Mouse (Mus musculus) embryo, embryonic 9.5 days (tissue): Measurements from ENCODE around the gene Dek.

Experiments used
- DNase-seq: peaks from one replicate; pipeline ENCODE4 v3.0.0-alpha.2; 2017; ENCODE audit errors: extremely low spot score

The Dek gene

DNA sequence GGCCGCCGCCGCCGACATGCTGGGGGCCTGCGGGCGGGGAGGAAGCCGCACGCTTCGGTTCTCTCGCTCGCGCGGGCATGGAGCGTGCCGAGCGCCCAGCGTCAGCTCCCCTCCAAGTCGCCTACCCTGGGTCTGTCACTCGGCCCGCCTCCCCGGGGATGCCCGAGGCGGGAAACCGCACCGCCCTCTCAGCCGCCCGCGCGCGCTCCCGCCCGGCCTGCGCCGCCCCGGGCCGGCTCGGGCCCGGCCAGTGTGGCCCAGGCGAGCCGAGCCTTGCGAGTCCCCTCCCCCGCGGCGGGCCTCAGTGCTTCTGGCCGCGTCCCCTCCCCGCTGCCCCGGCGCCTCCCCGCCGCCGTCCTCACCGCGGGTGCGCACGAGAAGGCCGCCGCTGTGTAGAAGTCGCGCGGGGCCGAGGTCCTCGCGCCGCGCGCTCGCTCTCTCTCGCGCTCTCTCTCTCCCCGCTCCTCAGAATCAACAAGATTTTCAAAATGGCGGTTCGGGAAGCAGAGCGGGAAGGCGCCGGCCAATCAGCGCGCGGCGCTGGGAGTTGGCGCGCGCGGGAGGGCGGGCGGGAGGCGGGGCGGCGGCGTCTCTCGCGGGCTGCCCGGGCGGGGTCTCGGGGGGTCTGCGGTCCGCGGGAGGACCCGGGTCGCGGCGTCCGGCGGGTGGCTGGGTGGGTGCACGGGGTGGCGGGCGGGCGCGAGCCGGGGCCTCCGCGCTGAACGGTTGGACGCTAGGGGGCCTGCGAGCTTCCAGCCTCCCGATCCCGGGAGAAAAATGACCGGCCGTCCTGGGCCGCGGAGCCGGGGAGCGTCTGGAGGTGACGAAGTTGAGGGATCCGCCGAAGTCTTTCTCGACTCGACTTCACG, at the start of gene Dek:
Dek (minus strand) TSS at position 491 of the 869 bp plus-strand sequence.
- DNase-seq, result peak; percentile 95

- DNase-seq, result no peak
These were observed 48.9 kb upstream of the Dek start for GRCm38 (mm10) chr13:47154866-47155265.

DNA sequence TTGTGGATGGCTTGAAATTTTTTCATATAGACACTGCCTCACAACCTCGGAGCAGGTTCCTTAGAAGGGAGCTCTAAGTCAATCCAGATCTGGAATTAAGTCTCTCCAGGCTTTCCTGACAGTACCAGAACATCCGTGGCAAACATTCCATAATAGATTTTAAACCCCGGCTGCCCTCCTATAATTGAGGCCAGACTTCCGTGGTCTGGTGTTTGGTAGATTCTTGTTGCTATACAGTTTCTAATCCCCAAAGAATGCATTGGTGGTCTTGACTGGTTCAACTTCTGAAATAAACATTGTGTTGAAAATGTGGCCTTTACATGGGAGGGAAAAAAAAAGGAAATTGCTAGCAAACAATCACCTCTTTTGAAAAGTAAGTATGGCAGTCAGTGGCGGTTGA, 47.2 kb upstream of the Dek start:
- DNase-seq, result no peak

DNA sequence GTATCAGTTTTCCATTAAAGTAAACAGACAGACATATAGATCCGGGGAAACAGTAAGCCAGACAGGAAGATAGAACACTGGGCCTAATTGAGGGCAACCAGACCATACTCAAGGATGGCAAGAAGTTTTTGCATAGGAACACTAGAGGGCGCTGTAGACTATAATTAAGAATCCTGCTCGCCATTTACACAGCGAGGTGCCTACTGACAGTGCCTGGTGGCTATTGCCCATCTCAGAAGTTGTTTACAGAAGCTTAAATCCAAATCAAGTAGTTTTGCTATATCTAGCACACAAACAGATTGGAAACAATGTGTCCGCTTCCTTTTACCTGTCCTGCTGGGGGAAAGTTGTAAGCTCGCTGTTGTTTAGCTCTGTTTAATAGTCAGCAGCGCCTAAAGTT, 46.4 kb upstream of the Dek start:
- peak; percentile 67 for DNase-seq

- no peak for DNase-seq
These were observed 45.1 kb upstream of the Dek start for GRCm38 (mm10) chr13:47151060-47151459.

DNA sequence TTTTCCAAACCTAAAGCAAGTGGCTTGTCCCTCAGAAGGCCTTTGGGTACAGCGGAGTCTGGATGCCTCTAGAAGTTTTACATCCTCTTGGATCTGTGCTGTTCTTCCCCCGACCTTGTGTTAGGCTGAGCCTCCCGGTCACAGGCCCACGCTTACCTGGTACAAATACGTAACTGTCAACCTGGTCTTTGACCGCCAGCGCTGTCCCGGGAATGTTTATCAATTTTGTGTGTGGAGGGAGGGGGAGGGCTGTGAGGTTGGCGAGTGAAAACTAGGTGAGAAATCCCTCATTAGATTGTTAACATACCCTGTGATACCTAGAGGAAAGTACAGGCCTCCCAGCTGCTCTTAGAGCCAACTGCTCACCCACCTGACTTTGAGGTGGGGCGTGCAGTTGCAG, 44.0 kb upstream of the Dek start:
- no peak for DNase-seq

- DNase-seq, result no peak
These were observed 42.6 kb upstream of the Dek start for GRCm38 (mm10) chr13:47148573-47148972.

GRCm38 (mm10) chr13:47146388-47146787, 40.4 kb upstream of the Dek start:
- DNase-seq, result no peak

DNA sequence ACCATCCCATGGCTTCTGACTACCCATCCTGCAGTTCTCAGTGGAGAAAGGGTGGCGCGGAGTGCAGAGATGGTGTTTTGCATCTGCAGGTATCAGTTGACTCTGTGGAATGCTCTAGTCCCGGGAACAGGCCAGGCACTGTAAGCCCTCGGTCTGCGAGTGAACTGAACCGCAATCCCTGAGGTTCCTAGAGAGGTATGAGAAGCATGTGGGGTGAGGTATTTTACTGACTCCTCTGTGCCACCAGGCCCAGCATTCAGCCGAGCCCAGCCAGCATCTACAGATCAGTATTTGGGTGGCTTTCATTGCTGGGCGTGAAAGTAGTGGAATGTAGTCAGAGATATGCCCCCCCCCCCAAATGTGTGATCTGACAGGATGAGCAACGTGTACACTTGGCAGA, 39.9 kb upstream of the Dek start:
- DNase-seq, result no peak

DNA sequence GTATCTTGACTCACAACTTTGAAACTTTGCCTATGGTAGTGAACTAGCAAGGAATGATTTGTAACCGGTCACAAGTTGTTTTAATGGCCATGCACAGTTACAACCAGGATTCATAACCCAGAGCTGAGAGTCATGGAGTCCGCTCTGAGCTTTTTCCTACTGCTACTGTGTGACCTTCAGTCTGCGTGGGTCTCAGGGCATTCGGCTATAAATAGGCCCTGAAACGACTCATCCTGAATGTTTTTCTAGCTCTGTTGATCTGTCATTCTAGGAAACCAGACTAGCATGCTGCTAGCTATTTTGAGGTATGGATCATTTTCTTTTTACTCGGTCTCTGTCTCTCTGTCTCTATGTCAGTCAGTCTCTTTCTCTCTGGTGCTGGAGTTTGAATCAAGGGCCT, 36.8 kb upstream of the Dek start:
- DNase-seq, result no peak

DNA sequence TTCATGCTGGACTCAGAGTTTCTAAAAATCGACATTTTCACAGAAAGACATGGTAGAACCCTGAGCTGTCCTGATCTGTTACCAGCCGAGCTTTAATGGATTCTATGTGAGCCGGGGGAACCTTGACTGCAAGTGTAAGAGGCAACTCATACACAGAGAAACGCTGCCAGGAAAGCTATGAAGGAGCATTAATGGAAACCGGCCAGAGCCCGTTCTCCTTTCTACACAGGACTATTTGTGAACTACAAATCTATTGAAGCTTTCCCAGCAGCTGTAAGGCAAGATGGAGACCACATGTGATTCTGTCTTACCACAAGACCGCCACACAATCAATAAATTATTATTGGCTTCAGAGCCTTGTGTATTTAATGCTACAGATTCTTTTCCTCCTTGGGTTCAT, 29.7 kb upstream of the Dek start:
- no peak for DNase-seq

DNA sequence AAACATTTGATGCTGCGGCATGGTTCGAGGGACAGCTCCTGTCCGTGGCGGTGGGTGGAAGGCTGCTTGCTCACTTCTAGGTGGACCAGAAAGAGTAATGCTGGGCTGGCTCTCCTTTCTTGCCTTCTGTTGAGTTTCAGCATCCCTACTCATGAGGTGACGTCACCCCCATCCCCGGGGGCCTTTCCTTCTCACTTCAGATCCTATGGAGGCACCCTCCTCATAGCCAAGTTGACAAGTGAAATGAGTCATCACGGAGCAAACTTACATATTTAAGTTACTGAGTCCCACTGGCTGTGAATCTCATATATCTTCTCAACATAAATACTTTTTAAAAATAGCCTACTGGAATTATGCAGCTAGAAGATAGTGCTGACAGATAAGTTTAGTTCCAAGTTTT, 28.8 kb upstream of the Dek start:
- no peak for DNase-seq

DNA sequence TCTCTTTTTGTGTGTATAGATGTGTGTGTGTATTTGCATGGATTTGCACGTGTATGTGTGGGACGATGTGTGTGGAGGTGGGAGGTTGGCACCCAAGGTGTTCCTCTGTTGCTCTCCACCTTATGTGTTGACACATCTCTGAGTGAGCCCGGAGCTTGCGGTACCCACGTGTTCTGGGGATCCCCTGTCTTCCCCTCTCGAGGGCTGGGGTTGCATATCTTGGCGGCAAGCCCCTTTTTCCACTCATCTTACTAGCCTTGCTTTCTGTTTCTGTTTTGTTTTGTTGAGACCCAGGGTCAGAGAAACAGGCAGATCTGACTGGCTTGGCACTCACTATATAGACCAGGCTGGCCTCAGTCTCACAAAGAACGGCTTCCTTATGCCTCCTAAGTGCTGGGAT, 27.1 kb upstream of the Dek start:
- DNase-seq, result no peak

DNA sequence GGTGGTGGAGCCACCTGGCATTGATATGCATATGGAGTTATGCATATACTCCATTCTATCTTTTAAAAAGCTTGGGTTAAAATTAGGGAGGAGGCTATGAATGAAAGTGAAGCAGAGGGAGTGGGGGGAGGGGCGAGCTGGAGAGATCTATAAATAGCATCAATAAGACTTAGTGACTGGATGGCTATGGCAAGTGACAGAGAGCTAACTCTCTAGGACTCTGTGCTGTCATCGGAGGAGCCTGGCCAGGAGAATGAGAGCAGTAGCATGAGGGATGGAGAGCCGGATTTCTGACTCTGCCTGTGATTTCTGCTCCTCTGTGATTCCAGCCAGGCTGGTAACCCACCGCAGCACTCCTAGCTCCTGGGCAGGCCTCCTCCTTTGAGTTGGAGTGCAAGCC, 23.1 kb upstream of the Dek start:
- no peak for DNase-seq

DNA sequence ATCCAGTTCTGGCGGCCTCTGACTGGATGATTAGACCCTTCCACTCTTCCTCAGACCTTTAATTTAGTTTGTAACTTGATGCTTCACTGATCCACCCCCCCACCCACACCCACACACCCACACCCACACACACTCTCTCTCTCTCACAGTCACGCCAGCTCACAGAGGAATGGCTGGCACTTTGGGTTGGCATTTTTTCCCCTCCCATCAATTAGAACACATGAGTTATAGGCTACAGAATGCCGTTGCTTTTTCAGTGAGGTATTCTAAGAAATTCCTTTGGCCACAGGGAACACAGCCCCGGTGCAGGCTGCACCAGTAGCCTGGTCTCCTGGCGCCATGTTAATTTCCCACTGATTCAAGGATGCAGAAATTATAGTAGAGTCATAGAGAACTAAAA, 19.6 kb upstream of the Dek start:
- DNase-seq, result no peak

- DNase-seq, result no peak
These were observed 19.0 kb upstream of the Dek start for GRCm38 (mm10) chr13:47124986-47125385.

DNA sequence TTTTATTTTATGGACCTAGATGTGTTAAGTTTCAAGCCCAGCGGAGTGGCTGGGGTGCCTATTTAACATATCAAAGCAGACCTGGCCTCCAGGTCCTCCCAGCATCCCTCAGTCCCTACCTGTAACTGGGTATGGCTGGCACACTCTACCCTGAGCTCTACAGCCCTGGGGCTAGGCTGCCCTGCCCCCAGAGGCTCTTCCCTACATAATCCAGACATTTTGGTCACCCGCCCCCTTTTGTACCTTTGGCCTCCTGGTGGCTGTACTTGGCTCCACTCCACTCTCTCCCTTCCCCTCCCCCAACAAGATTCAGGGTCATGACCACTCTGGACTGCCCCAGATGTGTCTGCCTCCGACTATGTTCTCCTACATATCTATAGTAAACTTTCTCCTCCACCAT, 18.4 kb upstream of the Dek start:
- no peak for DNase-seq

DNA sequence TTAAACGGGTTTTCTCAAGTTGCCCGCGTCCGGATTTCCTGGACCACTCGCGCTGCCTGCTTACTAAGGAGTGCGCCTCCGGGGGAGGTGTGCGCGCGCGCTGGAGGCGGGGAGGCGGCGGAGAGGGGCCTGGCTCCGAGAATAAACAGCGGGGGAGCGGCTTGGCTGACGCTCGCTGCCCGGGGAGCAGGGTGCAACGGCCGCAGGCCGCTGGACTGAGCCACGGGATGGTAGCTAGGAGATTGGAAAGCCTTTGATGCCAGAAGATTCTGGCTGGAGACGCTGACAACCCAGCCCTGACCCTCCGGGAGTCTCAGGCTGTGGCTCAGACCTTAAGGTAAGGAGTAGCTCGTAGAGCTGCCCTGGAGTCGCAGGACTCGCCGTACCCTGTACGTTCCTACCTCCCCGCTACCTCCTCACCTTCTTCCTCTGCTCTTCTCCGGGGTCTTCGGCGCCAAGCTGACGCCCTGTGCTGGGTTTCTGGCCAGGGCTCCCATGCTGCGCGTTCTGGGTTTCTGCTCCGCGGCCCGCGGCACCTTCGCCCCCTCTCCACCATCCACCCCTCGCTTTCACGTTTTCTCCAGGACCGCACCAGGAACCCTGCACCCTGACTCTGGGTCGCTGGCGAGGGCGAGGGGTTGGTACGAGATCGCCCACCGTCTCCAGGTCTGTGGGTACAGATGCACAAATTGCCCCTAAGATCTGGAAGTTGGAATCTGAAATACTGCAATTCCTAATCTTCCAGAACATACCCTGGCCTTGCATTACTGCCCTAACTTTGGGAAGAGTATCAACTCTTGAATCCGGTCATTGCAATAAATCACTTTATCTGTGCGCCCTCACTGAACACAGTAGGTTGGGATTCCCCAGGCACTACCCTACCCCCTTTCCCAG, 16.8 kb upstream of the Dek start, which contains the start of gene Rnf144b:
Rnf144b (plus strand) TSS at position 120 of the 894 bp plus-strand sequence.
- DNase-seq, result peak; percentile 60

- no peak for DNase-seq
These were observed 15.4 kb upstream of the Dek start for GRCm38 (mm10) chr13:47121333-47121889.

DNA sequence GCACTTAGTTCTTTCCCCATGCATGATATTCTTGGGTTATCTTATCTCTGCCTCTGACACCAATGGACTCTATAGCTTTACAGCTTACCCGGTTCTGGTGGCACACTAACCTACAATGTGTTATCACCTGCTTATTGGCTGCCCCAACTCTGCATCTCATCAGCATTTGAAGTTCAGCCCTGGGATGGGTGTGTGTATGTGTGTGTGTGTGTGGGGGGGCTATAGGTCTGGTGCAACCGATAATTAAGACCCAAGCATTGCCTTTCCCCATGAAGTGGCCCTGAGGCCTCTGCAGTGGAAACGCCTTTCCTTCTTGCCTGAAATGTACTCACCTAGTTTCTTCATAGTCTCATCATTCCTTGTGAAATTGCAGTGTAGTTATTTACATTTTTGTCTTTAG, 10.0 kb upstream of the Dek start:
- DNase-seq, result no peak

DNA sequence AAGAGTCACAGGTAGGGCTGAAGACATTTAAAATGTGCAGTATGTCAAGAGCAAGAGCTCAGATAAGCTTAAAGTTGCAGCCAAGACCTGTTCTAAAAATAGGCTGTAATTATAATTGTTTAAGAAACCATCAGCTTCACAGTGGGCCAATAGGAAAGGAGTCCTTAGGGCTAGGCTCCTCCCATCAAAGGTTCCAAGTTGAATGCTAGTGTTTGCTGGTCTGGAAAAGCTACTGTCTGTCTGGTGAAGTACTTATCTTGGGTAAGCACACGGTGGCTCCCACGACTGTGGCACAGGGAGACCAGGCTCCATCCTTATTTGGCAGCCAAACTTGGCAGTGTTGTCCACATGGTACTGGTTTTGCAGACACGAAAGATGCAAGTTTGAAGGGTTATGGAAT, 6.9 kb upstream of the Dek start:
- DNase-seq, result no peak

DNA sequence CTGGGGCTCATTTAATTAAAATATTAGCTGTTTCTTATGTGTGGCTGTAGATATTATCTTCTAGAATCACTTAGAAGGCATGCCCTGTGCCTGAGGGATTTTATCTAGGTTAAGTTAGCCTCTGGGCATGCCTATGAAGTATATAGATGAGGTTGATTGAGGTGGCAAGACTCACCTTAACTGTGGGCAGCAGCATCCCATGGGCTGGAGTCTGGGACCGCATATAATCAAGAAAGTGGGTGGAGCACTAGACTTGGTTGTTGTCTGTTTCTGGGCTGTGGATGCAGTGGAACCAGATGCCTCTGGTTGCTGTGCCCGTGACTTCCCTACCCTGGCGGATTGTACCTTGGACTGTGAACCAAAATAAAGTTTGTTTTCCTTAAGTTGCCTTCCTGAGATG, 6.1 kb upstream of the Dek start:
- DNase-seq, result no peak

- DNase-seq, result no peak
These were observed 5.2 kb upstream of the Dek start for GRCm38 (mm10) chr13:47111185-47111584.
